Mouse (Mus musculus): ENCODE measurements at regions not wholly inside any gene's neighbourhood (a gene's known extent, or its start where the extent isn't known, plus 50 kb on each side); places are given as distances from the start of the nearest gene placed in this dataset.

GRCm38 (mm10) chr19:36227418-36228160 lies 107.7 kb upstream of the Ankrd1 start:
- TF ChIP-seq CTCF (IDR thresholded peaks at IDR 0.05; ENCODE audit: low read depth, low read length) = no peak
- no peak for TF ChIP-seq TAL1 (conservative IDR thresholded peaks at IDR 0.05; ENCODE audit: low read depth, low read length)
- TF ChIP-seq GATA1 (IDR thresholded peaks at IDR 0.05; ENCODE audit: borderline replicate concordance, low read length) = no peak
- TF ChIP-seq POLR2AphosphoS5 (IDR thresholded peaks at IDR 0.05; ENCODE audit: insufficient replicate concordance, low read depth, low read length) = no peak
- no peak for TF ChIP-seq GATA2 (IDR thresholded peaks at IDR 0.05; ENCODE audit: borderline replicate concordance, low read depth, low read length)

All from G1E (cell line).